Comparison of ENCODE assay signal across 30 mouse cellular contexts in the genomic region with DNA sequence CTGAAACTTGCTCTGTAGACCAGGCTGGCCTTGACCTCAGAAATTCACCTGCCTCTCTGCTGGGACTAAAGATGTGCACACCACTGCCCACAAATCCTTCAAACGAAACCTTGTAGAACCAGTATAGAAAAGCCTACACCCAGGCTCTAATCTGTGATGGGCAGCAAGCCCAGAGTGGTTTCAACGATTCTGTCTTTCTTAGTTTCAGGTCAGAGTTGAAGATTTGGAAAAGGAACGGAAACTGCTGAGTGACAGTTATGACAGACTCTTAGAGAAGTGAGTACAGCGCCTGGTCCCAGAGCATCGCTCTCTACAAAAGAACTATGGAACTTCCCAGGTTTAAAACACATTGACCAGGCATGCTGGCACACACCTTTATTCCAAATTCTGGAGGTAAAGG. TPM values are rescaled to one million over a fixed set of nuclear protein-coding genes. Genes with fewer than 3 reads are reported as not detected.
DNase-seq lines count a peak whose midpoint lies in the region; ATAC-seq and TF ChIP-seq lines count a peak whose summit lies in the region.
"Had no signal": no experiment of that assay in that cellular context is flagged by ENCODE, and none has a peak within 500 bp of the region (broad histone marks: within the 10 kb centered on the region; RNA-seq: fewer than 3 reads in every experiment).

No protein-coding gene starts in this region.

- intact Hi-C loops in heart, postnatal 25 days (cut with DNase I): no loop called here

- ATAC-seq in megakaryocyte, adult 5-6 weeks (ENCODE audit: poor library complexity, severe bottlenecking): peak; percentile 92
- no peak for ATAC-seq in monocyte, adult 5-6 weeks (replicated peaks; ENCODE audit: insufficient number of reproducible peaks, low FRiP score, low TSS enrichment, poor library complexity, severe bottlenecking)
- ATAC-seq: forebrain, postnatal 0 days; midbrain, embryonic 16.5 days had no signal

- DNase-seq in heart, adult 11 months: peak; percentile 90
- DNase-seq in heart, postnatal 25 days (ENCODE audit: low spot score): no peak
- DNase-seq in A20 (ENCODE audit: low read depth, low spot score): peak; percentile 66
- DNase-seq in urinary bladder, postnatal 36 days (ENCODE audit: low spot score in 2 of 2): no peak
- no peak for DNase-seq in gastrocnemius, adult 8-10 months (ENCODE audit: low spot score in 2 of 2)
- DNase-seq: adrenal gland, postnatal 10 days; cerebellum, adult 11 months; cerebellum, adult 9-10 months; cerebellum, postnatal 36 days; embryo, embryonic 11 days; forebrain, postnatal 0 days; gastrocnemius, postnatal 10 days; heart, postnatal 10 days; kidney, adult 8-10 months; right cerebral cortex, postnatal 4 days had no signal

- H3K27ac ChIP-seq in bone marrow macrophage, adult 2 months (ENCODE audit: insufficient read depth, low read depth, low read length): peak overlapping the region; percentile 50
- H3K27ac ChIP-seq: embryonic facial prominence, embryonic 13.5 days; forebrain, embryonic 12.5 days; heart, embryonic 13.5 days; hindbrain, embryonic 10.5 days; hindbrain, embryonic 15.5 days; kidney, postnatal 0 days; limb, embryonic 12.5 days; macrophage; neural tube, embryonic 12.5 days had no signal

- TF ChIP-seq CTCF in bone marrow macrophage, adult 2 months (IDR thresholded peaks at IDR 0.05; ENCODE audit: low read depth, low read length): no peak

- no peak overlapping the region for H3K4me3 ChIP-seq in bone marrow macrophage, adult 2 months (ENCODE audit: insufficient read depth, low read length)
- H3K4me3 ChIP-seq: embryonic facial prominence, embryonic 13.5 days; erythroblast, embryonic 14.5 days; forebrain, embryonic 12.5 days; heart, embryonic 13.5 days; hindbrain, embryonic 10.5 days; hindbrain, embryonic 15.5 days; limb, embryonic 12.5 days; myocyte; neural tube, embryonic 12.5 days had no signal

- peaks cover 12% of the 10 kb centered on the region for H3K4me1 ChIP-seq in bone marrow macrophage, adult 2 months (ENCODE audit: control insufficient read depth, insufficient read depth, low read length)
- H3K4me1 ChIP-seq: embryonic facial prominence, embryonic 13.5 days; forebrain, embryonic 12.5 days; heart, embryonic 13.5 days; hindbrain, embryonic 10.5 days; hindbrain, embryonic 15.5 days; limb, embryonic 12.5 days; neural tube, embryonic 12.5 days had no signal

- no peak for TF ChIP-seq POLR2A in bone marrow macrophage, adult 2 months (IDR thresholded peaks at IDR 0.05; ENCODE audit: borderline replicate concordance, low read depth, low read length)

RNA-seq across cellular contexts. Expression of gene Rpgrip1, which starts 23.1 kb away (rescaled TPM):
- not detected for total RNA-seq in heart, postnatal 25 days (2021)
- polyA plus RNA-seq in bone marrow macrophage, adult 2 months (2012; ENCODE audit: insufficient read depth, insufficient read length, missing spikeins): 1.7 and 3.4 TPM in 2 replicates
- total RNA-seq in megakaryocyte, adult 5-6 weeks (2015): 2.9 and 3.6 TPM in 2 replicates
- total RNA-seq in megakaryocyte, adult 5-6 weeks (2017): 2.7 TPM in 2 replicates
- 10.6 to 12.6 TPM (median 12.3 TPM) in 3 replicates for total RNA-seq in monocyte, adult 5-6 weeks (2017)
- not detected for total RNA-seq in gastrocnemius, adult 8-10 months (2022)
- polyA plus RNA-seq: erythroblast, embryonic 14.5 days had no signal

RNA-seq across cellular contexts. Expression of gene Hnrnpc, which starts 29.8 kb away (rescaled TPM):
- total RNA-seq in heart, postnatal 25 days (2021): 100 to 1,000 TPM; 132 to 147 TPM
- 237 and 270 TPM in 2 replicates for polyA plus RNA-seq in bone marrow macrophage, adult 2 months (2012; ENCODE audit: insufficient read depth, insufficient read length, missing spikeins)
- 221 and 239 TPM in 2 replicates for total RNA-seq in megakaryocyte, adult 5-6 weeks (2015)
- total RNA-seq in megakaryocyte, adult 5-6 weeks (2017): 322 and 343 TPM in 2 replicates
- 287 to 397 TPM (median 370 TPM) in 3 replicates for total RNA-seq in monocyte, adult 5-6 weeks (2017)
- total RNA-seq in gastrocnemius, adult 8-10 months (2022): 10 to 100 TPM; 62.4 to 80.4 (median 71.9) TPM

Comparison
In these comparisons a context has a peak if more than half of its experiments do, and no peak if none do; other contexts are left out.
1. DNase-seq: peak in heart, adult 11 months (single experiment) and A20 (single experiment); none in heart, postnatal 25 days (single experiment), urinary bladder, postnatal 36 days (0 of 2) and gastrocnemius, adult 8-10 months (0 of 2).